Mouse (Mus musculus) heart, adult 9 months (tissue): ENCODE data around the gene Dab1.

ENCODE experiments used
- DNase-seq, 2 experiments: peaks; one replicate each; pipeline ENCODE4 v3.0.0; 2022; ENCODE audit warnings: low spot score in 2 of 2

Gene Dab1

DNA sequence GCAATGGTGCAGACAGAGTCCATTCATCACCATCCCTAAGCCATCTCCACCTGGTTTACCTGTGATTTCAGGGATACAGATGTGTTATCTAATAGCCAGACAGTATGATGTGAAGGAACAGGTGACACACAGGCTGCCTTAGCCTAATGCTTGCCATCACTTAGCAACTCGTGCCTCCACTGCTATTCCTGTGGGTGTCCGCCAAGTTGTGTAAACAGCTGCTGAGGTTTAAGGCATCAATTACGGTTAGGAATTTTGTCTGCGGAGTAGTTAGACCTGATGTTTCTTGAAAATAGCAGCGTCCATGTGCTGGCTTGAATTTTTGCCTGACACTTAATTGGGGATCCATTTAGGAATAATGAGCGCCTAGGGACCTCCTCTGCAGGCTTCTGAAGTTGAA lies 487.1 kb downstream of the Dab1 start:
- no peak for DNase-seq

DNA sequence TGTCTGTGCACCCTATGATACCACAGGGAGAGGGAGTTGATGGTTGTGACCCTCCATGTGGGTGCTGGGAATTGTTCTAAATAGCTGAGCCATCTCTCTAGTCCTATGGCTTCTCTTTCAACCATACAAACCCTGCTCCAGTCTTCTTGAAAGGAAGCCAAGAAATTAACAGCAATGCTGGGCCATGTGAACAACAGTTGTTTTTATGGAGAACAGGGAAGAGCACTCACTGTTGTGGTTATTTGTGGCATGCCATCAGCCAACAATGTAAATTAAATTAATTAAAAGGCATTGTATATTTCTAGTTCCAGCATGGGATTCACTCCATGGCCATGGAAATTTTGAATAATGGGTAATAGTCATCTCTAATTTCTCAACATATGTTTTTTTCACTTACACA lies 492.5 kb downstream of the Dab1 start:
- no peak for DNase-seq

DNA sequence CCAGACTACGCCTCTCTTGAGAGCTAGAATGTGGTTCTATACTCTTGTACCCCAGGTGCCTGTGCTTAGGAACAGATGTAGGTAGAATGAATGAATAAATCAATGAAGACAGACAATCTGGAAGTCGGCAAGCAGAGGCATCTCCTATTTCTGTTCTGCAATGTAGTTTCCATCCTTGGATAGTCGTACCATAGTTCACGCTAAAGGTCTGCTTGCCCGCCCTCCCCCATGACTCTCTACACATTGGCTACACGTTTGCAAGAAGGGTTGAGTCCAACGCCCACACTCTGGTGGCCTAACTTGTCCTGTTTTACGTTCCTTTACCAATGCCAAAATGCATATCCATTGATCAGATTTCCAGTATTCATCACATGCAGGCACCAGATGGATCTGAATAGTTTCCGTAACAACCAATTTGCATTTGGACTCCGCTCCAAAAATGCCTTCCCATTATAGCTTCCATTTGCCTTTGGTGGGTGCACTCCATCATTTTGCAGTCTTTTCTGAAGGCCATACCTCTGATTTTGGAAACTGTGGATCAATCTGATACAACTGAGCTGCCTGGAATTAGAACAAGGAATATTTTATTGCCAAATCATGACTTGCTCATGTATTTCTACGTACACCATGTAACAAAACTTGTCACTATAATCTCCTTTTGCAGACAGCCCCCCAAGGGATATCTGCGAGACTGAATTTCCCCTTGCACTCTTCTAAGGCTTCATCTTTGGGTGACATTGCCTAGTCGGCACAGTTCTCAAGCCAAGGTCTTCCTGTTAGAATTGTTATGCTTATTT lies 494.2 kb downstream of the Dab1 start:
- DNase-seq, result no peak

DNA sequence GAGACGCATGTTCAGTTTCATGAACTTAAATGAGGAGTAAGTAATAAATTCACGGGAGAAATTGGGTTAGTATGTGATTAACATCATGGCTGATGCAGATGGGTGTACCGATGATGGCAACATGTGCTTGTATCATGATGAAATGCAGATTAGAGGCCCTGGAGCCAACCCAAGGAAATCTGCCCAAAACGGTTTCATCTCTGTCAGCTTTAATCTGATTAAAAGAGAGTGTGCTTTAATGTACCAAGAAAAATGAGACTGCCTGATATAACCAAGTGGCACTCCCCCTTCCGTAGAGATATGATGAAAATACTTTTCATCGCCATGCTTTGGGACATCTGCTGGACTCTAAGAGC lies 494.8 kb downstream of the Dab1 start:
- DNase-seq, result no peak

DNA sequence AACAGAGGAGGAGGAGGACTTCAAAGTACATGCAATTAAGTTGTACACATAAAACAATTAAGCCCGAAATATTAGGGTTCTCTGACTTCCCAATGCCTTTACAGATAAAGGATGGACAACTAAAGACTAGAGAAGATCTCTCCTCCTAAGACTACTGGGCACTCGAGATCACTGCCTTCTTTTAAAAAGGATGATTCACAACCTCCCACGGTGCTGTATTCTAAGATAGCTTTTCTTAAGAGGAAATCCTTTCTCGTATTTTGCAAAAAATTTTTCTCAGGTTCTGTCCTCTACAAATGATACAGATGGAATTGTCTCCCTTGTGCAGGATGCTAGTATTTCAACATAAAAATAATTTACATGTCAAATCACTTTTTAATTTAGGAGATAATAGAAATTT lies 500.9 kb downstream of the Dab1 start:
- DNase-seq, result no peak

DNA sequence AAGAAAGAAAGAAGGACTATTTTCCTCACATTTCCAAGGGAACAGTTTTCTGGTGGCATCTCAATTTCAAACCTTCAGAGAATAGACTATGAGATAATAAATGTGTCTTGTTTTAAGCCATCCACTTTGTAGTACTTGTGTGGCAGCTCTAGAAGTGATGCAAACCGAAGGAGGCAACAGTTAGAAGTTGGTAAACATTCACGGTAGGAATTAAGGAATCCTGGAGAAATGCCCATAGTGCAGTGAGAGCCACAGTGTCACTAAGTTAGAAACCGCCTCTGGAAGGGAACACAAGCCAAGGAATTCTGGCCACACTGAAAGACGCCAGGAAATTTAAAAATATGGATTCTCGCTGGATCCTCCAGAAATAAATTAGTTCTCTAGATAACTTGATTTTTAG lies 502.8 kb downstream of the Dab1 start:
- no peak for DNase-seq

DNA sequence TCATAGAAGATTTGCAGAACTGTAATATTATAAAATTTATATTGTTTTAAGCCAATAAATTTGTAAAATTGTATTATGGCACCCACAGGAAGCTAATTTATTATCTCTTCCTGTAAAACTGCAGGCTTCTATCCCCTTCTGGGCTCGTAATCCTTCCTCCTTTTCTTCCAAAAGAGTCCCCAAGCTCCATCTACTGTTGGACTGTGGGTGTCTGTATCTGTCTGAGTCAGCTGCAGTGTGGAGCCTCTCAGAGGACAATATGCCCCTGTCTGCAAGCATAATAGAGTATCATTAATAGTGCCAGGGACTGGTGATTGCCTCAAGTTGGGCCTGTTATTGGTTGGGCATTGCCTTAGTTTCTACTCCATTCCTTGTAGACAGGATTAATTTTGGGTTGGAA lies 503.2 kb downstream of the Dab1 start:
- DNase-seq, result no peak

DNA sequence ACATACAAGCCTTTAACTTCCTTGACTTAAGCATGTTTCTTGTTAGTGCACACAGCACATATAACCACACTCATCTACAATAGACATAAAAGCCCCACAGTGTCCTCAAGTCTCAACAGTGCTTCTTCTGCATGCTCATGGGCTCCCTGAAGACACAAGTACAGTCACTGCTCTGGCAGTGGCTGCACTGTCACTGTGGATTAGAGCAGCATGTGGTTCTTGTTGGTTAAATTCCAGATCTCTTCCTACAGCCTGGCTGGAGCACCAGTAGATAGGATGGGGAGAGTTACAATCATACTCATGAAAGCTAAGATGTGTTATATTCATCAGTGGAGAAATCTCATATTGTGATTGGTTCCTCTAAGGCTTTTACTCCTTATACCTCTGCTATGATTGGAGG lies 534.5 kb downstream of the Dab1 start:
- no peak for DNase-seq

DNA sequence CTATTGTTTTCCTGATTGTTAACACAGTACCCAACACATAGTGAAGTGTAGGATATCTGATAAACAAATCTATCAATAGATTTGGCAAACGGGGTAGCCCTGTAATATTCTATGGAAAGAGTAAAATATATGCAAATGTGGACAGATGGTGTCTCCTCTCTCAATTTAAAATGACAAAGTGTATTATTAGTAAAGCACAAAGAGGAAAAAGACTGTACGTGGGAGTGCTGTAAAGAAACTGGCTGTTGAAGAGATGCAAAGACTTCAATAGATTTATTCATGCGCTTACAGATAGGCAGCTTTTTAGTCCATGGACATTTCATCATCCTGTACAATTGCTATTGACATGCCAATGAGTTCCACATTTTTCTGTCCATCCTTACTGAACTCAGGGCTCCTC lies 558.9 kb downstream of the Dab1 start:
- no peak for DNase-seq

DNA sequence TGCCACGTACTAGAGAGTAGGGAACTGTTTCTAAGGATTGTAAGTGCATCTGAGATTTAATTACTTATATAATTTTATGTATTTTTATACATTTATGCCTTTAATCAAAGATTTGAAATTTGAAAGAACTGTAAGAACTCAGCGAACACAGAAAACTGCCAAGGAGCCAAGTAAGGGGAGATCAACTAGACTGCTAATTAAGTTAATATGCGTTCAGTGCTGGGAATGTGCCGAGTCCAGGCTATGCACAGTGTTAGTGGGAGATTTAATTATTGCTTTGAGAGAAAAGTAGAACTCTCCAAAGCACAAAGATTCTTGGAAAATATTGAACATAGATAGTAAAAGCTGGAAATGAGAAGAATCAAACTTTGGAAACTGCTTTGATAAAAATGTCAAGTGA lies 567.2 kb downstream of the Dab1 start:
- no peak for DNase-seq

DNA sequence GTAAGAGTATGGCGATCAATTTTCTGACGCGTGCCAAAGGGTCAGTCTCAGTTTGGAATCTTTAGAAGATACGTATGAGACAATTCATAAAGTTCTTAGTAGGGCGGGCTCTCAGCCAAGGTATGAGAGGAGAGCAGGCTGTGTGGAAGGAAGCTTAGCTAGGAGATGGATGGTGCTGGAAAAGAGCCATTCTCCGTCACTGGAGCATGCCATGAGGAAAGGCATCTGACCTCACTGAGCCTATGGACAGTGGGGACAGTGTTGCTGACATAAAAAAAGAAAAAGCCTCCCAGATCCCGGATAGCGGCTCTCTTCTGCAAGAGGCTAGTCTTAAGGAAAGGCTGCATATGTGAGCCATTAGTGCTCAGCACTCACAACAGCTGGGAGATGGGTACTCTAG lies 579.5 kb downstream of the Dab1 start:
- DNase-seq, result no peak

DNA sequence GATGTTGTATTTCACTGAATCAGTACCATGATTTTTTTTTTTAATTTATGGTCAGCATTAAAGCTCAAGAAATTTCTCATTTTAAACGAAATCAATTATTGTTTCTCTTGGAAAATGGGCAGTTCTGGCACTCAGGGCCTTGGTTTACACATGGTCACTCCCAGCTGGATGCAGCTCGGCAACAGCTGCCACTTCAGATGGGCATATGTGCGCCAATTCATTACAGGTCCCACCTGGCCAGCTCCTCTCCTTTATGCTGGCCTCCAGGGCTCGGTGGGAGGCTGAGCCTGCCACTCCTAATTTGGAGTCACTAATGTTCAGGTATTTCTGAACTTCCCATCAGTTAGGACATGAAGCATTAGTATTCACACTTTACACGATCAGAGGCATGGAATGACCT lies 582.5 kb downstream of the Dab1 start:
- no peak for DNase-seq

DNA sequence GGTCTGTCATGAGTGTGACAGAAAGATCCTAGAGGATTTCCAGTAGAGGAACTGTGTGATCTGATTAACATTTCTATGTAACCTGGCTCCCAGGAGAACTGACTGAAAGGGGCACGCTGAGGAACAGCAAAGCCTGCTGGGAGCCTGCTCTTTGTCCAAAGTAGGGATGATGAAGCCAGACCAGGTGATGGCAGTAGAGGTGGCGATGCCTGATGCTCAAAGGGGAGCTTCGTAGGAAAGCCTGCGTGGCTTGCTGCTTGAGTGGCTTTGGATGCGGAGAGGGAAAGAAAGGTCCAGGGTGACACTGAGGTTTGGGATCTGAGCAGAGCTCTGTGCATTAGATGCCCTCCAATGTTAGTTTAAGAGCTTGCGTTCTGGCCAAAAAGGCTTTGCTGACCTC lies 584.9 kb downstream of the Dab1 start:
- DNase-seq, result no peak

DNA sequence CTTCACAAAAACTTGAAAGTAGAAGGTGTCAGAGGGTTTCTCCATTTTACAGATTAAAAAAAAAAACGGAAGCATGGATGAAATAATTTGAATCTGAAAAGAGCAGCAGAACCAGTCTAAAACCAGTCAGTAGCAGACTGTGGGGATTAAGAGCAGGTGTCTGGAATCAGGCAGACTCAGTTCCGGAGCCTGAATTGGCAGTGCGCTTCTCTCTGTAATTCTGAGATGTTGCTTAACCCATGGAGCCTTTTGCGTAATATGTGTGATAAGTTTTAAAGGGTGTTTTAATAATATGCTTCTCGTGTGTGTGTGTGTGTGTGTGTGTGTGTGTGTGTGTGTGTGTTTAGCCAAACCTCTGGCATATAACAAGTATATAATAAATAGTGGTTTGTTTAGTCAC lies 587.5 kb downstream of the Dab1 start:
- peak in 1 of 2 experiments; percentile 5 for DNase-seq

DNA sequence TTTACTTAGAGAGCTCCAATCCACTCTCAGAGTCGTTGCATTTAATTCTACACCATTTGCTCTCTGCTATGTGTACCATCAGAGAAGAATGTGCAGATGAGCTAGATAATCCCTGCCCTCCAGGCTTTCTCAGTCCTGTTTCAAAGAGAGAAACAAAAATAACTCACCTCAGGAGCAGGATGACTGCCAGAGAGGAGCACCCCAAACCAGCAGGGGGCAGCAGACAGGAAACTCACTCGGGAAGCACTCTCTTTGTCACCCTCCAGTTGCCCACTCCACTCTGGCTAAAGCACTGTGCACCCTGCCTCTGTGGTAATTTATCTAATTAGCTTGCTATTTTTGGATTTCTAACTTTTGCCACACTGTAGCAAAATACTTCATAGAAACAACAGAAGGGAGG lies 589.9 kb downstream of the Dab1 start:
- no peak for DNase-seq

DNA sequence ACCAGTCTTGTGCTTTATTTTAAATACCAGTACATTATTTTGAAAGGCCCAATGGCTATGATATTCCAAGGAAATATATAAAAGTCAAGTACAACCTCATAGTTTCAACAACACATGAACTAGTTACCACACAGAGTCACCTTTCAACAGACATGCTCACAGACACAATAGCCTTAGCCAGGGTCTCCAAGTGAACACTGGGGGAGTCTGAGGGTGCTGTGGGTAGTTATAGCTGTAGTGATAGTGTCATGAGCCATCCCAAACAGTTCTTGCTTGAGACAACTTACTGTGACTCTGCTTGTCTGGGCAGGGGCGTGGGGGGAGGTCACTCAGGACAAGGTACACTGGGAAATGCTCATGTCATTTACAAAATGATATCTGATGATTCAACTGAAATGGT lies 591.6 kb downstream of the Dab1 start:
- DNase-seq, result no peak

DNA sequence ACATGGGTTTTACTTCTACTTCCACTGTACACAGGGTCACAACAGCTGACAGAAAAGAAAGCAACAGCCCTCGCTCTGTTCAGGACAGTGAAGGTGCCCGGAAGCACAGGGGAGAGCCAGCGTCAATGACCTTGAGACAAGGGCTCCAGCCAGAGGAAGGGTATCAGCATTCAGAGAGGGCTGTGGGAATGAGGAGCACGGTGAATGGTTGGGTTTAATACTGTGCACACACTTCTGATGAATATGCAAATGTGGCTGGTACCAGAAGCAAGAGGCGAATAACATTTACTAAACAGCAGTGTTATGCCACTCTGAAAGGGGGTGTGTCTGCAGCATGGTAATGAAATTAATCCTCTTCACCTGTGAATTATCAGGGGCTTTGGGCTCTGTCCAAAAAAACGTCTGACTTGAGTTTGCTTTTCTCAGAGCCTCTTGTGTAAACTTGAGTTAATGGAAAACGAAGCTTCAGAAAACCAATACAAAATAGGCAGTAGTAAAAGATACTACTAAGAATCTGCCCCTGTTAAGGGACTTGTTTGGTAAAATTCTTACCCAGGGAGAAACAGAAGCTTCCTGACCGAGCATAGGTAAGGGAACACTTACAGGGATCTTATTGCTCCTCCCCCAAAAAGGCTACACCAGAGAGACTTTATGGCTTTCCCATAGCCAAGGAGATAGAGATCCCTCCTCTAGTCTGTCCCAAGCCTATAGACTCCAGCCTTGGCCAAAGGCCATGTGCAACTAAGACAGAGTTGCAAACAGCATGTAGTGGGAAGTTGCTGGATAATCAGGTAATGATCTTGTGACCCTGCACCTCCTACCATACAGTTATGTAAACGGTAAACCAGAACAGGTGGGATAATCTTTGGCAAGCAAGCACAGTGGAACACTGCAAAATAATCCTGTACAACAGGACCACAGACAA lies 592.6 kb downstream of the Dab1 start:
- DNase-seq, result no peak

DNA sequence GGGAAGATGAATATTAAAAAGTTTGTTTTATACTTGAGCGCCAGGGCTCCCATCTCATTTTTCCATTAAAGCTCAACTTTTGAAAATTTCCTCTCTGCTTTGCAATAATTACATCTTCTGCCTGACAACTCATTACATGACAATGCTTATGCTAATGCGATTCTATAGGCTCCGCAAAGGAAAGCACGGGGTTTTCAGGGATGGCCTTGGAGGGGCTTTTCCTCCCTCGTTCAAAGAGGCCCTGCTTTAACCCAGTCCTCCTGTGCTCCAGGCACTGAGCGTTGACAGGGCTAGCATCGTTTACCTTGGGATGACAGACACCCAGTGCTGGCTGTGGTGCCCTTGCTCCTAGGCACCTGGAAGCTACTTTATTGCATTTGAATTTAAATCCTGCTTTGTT lies 595.6 kb downstream of the Dab1 start:
- no peak for DNase-seq

DNA sequence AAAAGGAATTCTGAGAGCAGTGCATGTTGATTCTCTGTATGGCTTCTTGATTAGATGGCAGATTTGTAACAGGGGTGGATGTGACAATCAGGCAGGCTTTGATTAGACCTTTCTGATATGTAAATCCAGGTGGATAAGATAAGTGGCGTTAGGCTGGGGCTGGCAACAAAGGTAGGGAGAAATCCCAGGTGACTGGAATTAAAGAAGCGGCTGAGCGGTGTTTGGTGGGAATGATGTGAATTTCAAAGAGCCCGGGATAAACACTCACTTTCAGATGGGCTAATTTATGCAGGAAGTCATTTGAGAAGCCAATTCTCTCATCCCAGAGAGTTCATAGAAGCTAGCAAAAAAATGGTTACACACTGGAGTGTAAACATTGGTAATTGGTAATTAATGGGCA lies 598.2 kb downstream of the Dab1 start:
- no peak for DNase-seq

DNA sequence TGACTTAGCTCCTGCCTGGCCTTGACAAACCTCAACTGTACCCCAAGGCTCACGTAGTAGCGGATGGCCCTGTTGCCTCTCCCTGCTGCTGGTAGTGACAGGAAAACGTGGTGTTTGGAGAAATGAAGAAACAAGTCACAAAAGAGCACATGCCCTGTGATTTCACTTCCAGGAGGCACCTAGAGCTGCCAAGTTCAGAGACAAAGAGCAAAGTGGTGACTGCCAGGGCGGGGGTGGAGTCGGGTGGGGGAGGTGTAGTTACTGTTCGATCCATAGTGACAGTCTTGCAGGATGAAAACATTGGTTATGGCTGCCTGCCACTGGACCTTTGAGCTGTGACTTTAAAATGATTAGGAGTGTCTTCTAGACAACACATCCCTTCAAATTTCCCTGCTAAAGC lies 599.6 kb downstream of the Dab1 start:
- DNase-seq, result no peak

DNA sequence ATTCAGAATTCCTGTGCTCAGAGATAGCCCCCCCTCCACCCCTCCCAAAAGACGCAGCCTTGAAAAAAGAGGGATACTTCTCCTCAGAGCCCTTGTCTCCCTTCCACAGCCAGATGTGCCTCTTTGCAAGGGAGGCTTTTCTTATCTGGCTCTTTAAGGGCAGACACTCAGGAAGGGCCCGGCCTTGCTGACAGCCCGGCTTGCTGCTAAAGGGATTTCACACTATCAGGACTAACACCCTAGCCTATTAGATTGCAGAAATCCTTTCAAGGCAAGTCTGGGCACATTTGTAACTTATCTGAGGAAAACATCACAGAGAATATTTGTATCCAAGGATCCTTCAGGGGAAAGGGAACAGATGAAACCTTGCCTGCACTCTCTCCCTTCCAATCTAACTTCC lies 600.9 kb downstream of the Dab1 start:
- no peak for DNase-seq

DNA sequence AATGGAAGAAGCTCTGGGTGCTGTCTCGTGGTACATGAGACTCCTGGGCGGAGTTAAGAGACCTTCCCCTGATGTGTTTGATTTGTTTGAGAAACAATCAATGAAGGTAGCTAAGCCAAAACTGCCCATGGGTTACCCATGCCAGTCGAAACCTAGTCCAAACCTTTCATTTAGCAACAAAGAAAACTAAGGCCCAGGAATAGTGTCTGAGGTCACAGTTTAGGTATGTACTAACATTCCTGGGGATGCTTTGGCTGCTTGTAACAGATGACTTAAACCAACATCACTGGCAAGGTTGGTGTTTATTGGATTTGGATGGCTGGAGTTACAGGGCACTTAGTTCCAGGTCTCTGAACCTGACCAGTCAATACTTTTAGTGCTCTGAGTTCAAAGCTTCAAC lies 610.1 kb downstream of the Dab1 start:
- no peak for DNase-seq

DNA sequence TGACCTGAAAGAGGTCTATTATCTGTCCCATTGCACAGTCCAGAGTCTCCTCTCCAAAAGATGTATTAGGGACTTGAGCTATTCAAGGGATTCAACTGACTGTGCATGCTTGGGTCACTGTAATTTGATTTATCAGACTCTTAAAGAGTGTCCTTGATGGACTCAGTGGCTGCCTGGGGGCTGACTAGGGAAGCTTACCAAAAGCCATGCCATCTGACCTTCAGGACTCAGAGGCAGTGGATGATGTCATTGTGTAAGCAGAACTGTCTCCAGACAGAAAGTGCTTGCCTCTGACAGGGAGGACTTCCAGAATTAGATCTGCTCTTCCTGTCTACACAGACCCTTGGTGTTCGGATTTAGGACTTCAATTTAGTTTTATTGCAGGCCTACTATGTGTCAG lies 627.3 kb downstream of the Dab1 start:
- DNase-seq, result no peak
